Mouse (Mus musculus): Measurements from ENCODE around the gene Crtam. TPM values are rescaled to one million over a fixed set of nuclear protein-coding genes. Genes with fewer than 3 reads are reported as not detected.
A peak's percentile ranks its signal among the peaks of the same experiment; 100 is the strongest.

The Crtam gene
- 0.26 TPM in 1 of 2 replicates, not detected in the other for total RNA-seq (2021)
- long read RNA-seq, experiment 1, result 0 reads
- long read RNA-seq, experiment 2, result 0 reads

DNA sequence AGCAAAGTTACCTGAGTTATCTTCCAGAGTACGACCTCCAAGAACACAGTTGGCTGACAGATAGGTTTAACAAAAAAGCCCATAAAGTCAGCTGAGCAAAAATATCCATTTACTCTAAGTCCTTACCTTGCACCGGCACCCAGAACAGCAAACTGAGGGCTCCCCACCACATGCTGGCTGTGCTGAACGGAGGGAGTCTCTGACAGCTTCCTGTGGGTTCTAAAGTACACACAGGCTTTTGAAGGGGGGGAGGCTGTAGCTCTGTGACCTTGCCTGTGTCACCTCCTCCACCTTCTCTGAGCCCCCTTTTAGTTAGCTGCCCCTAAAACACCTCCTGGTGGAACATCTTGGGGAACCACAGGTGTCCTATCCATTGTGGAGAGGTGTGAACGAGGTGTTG lies at the start of gene Crtam:
Gene Crtam, minus strand, starts transcription at position 214 of the 400 bp plus-strand sequence.
- DNase-seq, result no peak

DNA sequence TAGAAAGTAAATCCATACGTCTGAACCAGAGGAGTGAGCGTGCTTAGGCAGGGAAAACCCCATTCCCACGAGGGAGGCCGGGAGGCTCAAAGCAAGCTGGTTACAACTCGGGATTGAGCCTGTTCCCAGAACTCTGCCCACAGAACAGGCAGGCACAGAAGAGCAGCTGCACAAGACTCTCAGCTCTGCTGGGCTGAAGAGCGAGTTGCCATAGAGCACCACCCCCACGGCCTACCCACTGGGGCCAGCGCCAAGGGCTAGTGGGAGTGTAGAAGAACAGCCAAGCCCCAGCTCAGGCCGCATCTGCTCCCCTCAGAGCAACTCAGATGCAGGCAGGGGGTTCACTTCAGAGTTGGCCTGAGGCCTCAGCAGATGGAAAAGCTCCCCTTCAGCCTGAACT lies 49.7 kb upstream of the Crtam start:
- no peak for DNase-seq

DNA sequence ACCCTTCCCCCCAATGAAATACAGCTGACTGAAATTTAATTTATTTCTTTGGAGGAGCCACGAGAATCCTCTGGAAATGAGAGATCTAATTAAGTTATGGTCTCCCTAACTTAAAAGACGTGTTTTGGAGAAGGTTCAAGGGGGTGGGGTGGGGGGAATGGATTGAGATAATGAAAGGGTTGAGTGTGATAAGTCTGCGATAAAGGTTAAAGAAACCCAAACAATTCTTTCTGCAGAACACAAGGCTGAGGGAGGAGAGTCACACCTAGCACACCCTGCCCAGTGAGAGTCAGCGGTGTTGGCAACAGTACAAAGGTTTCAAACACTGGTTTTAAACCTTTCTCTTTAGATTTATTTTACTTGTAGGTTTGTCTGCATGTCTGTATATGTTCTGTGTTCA lies 49.0 kb upstream of the Crtam start:
- no peak for DNase-seq

DNA sequence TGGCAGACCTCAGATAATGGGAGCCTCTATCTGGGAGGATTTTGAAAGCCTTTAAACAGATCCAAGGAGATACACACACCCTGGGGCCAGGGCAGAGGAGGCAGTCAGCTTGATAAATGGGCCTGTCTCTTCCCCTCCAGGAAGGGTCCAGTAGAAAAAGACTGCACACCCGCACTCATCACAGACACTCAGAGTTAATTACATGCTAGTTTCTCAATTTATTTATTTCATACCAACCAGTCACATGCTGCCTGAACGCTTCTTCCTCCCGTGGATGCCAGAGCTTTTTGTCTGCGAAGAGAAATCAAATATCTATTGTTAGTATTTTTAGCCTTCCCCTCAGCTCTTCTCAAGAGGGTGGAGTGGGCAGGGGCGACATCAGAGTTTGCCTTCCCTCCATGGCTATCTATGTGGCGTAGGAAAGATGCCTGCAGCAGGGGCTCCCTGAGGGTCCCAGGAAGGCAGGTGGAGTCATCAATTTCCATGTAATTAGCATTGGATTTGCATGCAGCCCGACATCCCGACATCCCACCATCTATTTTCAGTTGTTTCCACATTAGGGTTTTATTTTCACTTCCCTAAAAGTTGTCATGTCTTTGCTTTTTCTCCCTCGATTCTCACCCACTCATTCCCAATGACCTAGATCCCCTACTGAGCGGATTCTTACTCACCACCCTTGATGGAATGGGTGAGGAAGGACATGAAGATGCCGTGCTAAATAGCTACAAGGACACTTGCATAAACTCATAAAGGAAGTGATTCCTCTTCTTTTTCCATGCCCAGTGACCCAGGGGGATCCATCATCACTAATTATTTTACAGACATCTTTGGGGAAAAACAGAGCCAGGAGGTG lies 46.9 kb upstream of the Crtam start:
- DNase-seq, result no peak

DNA sequence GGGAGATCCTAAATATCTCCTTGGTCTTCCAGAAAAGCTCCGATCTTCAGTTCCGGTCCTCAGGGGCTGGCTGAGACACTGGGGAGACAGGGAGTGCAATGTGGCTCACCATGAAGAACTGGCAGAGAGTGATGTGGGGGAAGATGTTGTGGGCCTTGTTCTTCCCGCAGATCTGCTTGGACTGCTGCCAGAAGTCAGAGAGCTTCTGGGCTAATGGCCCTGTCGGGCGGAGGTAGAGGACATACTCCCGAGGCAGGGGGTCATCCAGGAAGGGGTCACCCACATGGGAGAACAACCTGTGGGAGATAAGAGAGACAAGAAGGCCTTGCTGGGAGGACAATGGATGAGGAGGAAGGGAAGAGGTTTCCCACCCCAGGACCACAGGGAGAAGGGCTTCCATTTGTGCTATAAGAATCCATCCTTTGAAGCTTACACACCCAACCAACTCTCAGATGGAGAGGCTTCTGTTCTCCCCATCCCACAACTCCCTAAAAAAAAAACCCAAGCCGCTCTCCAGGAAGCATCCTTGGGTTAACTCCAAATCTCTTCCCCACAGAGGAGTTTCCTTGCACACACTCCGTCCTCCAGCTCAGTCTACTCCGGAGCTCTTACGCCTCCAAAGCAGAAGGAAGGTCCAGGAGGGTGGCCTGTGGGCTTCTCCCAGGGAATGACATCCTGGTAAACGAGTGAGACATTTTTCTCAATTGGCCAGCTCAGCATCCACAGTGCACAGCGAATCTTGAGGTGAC lies 46.1 kb upstream of the Crtam start:
- no peak for DNase-seq

DNA sequence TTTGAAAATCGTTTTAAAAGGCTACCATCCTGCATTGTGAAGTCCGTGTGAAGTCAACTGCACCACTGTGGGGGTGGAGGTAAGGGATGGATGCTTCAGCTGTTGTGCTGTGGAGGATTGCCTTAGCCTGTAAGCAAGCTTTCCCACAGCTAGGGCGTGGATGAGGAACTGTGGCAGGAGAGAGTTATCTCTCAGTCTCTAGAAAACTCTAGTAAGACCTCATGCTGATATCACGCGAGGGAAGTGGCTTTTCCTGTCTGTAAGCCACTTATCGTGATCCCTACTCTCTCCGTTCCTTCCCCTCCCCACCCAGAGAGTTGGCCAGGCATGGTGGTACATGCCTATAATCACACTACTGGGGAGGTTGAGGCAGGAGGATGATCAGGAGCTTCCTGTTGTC lies 44.9 kb upstream of the Crtam start:
- no peak for DNase-seq

DNA sequence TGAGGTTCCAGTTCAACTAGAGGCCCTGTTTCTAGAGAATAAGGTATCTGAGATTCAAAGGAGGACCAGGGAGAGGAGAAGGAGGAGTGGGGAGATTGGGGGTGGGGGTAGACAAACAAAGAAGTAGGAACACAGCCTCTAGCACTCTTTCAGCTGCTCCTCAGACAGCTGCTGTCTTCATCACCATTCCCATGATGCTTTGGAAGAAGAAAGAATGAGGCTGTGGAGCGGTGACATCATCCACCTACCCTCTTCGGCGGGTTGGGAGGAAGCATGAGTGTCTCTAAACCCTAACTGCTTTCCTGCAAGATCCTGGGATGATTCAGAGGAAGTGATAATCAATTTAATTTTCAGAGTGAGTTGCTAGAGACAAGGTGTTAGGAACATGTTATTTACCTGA lies 44.4 kb upstream of the Crtam start:
- DNase-seq, result no peak

DNA sequence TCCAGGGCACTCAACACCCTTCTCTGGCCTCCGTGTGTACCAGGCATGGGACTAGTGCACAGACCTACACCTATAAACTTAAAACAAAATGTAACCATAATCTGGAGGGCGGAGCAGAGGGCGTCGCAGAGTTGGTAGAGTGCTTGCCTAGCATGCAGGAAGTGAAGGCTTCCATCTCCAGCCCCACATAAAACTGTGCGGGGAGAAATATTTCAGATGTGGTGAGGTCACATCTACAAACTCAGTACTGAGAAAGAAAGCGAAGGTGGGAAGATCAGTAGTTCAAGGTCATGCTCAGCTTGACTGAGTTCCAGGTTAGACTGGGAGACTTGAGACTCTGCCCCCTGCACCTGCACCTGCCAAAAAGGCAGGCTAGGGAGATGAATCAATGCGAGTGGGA lies 43.8 kb upstream of the Crtam start:
- no peak for DNase-seq

DNA sequence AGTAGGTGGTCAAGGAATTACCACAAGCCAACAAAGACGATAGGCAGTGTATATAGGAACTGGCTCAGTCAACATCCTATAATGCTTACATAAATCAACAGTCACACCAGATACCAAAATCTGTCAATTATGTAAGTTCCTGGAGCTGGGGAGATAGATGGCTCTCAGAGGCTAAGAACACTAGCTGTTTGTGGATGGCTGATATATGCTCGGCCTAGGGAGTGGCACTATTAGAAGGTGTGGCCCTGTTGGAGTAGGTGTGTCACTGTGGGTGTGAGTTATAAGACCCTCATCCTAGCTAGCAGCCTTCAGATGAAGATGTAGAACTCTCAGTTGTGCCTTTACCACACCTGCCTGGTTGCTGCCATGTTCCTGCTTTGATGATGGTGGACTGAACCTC lies 43.2 kb upstream of the Crtam start:
- DNase-seq, result no peak

DNA sequence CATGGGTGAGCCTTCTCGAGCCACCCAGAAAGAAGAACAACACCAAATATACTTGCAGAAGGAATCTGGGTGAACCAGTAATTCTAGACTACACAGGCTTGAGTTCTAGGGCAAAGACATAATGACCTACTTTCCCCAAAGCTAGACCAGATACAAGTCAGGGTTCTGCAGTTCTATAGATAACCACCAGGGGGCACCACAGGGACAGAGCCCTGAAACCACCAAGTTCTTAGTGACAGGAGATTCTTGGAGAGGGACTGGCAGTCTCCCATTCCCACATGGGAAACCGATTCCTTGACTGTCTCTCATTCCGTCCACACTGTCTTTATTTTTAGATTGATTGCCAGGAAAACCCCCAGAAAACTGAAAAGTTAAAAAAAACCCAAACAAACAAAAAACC lies 40.2 kb upstream of the Crtam start:
- peak; percentile 91 for DNase-seq

DNA sequence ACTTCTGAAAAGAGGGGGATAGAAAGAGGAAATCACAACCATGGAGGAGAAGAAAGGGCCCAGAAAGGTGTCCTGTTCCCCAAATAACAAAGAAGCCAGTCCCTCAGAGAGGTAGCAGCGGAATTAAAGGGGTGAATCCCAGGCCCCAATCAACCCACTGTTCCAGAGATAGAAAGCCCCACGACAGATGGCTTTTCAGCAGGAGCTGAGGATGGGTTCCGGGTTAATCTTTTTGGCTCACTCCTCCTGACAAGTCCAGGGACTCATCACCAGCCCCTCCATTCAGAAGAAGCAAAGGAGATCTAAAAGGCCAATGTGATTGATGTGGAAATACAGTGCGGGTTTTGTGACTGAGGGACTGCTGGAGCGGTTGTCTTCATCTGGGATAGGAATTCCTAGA lies 39.2 kb upstream of the Crtam start:
- DNase-seq, result no peak

DNA sequence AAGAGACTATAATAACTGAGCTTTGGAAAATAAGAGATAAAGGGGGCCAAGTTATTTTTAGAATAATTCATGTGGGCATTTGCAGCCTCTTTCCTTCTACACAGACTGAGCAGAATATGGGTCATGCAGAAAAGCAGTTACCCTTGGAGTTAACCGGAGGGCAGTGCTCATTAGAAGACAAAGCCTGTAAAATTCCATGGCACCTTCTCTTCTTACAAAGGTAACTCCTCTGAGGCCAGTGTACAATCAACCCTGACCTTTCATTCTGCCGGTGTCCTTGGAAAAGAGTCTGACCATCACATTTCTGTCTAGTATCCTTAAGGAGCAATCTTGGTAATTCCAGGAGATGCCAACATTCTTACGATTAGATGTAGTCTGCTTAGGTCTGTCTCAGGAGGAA lies 37.0 kb upstream of the Crtam start:
- no peak for DNase-seq

DNA sequence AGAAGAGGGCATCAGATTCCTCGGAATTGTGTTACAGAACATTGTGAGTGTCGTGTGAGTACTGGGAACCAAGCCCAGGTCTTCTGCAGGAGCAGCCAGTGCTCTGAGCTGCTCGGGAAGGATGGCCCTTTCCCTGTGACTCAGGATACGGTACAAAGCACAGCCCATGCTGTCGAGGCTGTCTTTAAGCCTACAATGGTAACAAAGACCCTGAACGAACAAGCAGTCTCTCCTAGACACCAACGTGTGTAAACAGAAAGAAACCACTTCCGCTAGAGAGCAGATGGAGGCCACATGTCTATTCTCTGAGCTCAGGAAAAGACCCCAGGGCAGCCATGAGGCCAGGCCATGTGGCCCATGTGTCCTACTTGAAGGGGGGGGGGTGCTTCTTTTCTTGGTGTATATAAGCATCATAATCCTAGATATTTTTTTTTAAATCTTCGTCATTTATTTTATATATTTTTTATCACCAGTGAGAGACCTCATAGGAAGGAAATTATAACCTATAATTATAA lies 33.8 kb upstream of the Crtam start:
- DNase-seq, result no peak

DNA sequence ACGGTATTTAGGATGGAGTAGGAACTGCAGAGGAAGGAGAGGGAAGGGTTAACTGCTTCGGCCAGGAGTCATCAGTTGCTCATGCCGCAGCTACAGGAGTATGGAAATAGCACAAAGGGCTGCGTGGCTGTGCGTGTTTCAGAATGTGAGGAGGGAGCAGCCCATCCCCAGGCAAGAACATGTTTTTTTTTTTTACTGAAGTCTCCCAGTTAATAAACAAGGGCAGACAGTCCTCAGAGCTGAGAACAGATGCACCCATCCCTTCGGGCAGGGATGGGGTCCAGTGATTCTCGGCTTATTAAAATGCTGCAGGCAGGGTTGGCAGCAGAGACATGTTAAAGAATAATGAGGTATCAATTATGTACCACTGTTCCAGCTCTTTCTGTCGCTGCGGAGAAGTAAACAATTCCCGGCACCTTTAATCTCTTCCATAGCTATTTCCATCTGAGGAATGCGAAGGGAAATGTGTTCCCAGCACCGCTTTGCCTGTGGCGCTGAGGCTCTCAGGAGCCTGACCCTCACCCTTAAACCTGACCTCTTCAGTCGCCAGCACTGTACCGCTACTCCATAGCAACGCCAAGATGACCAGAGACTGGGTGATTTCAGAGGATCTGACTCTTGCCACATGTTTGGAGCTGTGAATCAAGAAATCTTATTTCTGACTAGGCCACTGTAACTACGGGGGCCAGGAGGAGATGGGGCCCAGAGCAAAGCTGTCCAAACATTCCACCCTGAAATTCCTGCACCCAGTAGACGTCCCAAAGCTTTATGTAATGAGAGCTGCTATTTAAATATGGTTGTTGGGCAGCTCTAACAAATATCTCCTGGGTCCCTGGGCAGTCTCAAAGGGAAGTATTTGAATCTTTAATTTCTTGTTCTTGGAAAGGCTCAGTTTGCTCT lies 27.4 kb upstream of the Crtam start:
- no peak for DNase-seq

DNA sequence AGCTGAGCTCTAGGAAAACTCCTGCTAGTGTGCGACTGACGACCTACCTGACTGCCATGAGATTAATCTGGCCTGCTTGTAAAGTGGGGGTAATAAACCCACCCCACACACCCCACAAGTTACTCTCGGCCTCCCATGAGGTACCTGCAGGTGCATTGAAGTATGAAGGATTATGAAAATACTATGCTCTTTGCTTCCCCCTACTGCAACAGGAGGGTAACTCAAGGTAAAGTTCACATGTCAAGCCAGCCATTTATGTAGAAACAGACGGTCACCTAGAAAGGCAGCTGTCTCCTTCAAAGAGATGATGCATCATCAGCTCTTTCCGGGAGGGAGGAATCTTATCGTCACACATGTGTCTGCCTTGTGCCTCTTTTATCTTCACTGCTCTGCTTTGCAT lies 25.4 kb upstream of the Crtam start:
- DNase-seq, result no peak

DNA sequence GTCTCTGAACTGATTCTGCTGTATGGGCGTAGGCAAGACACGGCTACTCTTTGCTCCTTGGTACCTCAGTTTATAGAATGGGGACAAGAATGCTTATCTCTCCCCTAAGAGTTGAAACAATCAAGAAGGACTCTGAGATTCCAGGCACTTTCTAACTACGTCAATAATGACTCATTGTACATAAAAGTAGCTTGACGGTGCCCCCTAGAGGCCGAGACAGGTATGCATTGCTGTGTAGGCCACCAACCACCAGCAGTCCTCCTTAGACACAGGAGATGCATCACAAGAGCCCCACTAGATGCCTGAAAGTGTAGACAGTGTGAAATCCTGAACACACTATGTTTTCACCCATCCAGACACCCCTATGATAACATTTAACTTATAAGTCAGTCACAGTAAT lies 24.0 kb upstream of the Crtam start:
- DNase-seq, result peak; percentile 76

DNA sequence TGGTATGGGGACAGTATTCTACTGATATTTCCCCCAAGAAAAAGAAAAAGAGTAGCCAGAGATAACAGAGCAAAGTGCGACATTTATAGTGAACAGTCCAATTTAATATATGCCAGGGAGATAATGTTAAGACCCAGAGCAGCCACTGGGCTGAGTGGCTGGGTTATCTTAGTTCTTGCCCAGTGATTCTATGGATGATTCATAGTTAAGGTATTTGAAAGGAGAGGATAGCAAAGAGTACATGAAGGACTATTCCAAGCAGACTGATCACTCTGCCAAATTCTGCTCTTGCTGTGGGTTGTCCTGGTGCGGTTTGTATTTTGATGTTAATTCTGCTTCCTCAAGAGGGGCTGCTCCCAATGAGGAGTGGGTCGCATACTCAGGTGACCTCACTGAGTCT lies 17.3 kb upstream of the Crtam start:
- DNase-seq, result no peak

DNA sequence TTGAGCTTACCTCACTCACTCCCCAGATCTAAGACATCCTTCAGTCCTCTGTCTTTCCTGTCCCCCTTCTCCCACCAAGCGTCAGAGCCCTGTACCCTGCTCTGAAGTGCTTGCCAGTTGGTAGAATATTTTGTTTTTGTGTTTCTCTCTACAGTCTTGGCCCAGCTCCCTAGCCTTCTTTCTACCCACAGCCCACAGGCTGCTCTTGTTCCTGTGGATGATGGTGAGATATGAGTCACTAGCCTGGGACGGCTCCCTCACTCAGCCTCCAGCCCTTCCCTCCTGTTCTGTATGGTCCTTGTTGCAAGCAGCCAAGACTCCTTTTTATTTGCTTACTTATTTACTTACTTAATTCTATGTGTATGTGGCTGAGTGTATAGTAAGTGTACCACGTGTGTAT lies 16.1 kb upstream of the Crtam start:
- DNase-seq, result no peak

DNA sequence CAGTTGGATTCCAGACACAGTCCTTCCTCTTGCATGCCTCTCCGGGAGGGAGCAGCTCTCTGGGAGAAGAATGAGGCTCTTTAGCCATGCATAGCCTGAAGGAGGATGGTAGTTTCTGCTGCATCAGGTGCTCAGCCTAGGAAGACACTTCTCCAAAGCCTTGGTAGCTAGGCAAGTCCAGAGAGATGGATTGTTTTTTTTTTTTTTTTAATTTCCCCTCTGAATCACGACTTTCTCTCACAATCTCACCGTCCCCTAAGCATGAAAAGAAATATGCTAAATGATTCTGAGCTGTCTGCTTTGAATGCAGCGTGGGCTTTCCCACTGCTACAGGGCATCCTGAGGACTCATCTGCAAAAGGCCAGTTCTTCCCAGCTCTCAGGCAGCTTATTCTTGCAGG lies 10.1 kb upstream of the Crtam start:
- no peak for DNase-seq

DNA sequence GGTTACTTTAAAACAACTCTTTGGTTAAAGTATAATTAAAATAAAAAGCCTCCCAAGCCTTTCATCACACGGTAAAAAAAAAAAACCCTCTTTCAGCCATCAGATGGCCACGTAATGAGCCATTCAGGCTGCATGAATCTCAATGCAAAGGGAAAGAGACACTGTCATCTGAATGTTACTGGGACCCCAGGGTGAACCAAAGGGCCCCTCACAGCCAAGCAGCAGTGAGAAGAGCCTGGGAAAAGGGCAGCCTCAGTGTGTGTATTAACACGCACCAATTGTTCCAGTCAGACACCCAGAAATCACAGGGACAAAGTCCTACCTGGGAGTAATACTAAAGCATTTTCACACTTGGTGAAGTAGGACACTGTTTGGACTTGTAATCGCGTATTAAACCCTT lies 8.0 kb upstream of the Crtam start:
- no peak for DNase-seq

DNA sequence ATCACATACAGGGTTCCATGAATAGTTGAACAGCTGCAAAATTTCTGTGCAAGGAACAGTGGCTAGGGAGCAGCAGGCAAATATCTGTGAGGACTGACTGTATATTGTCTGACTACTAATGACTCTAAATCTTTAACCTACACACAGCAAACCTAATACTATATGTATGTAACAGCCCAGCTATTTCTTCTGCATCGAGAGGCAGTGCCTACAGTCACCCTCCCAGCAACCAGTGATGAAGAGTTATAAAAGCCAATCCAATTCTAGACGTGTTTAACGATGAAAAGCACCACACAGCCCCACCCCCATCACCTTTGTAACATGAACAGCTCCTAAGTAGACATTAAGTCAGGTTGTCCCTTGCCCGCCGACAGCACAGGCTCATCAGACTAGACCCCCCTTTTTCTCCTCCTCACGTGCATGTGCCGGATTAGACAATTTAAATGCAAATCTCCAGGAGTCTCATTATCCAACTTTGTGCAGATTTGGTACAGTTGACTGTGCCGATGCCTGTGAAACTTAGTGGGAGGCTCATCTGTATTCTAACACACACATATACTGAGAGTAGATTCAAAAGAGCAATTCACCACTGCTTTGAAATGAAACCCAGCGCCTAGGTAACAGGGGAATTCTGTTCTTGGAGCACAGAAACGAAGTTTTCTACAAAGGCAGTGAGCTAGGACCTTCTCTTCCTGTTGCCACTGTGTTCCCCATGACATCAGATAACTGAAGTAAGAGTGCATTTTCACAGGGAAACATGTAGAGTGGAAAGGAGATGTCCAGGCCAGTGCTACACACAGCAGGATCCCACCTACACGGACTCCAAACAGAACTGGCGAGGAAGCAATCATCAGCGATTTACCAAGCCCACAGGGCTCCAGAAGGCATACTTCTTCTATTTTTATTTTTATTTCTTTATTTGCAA lies 7.3 kb upstream of the Crtam start:
- DNase-seq, result no peak
